Mouse (Mus musculus) layer of hippocampus, adult 8-10 months (tissue): Measurements from ENCODE around the gene Prr19. TPM values are rescaled to one million over a fixed set of nuclear protein-coding genes. Genes with fewer than 3 reads are reported as not detected.
"Not testable (repeated sequence)": the region's sequence is repeated elsewhere in the genome, so short reads cannot be mapped to it uniquely, and the experiment has no call there.

ENCODE experiments used
- DNase-seq, 2 experiments: peaks; one replicate each; pipeline ENCODE4 v3.0.0; 2022; ENCODE audit warnings: low spot score in 2 of 2
- total RNA-seq, 4 experiments: library from RNA; stranded (reverse); gene quantifications; 2 replicates each; pipeline ENCODE4 v1.2.4; 2022

The Prr19 gene
- total RNA-seq, 4 experiments from 2014 or later = 0.25 TPM; not detected in 3

DNA sequence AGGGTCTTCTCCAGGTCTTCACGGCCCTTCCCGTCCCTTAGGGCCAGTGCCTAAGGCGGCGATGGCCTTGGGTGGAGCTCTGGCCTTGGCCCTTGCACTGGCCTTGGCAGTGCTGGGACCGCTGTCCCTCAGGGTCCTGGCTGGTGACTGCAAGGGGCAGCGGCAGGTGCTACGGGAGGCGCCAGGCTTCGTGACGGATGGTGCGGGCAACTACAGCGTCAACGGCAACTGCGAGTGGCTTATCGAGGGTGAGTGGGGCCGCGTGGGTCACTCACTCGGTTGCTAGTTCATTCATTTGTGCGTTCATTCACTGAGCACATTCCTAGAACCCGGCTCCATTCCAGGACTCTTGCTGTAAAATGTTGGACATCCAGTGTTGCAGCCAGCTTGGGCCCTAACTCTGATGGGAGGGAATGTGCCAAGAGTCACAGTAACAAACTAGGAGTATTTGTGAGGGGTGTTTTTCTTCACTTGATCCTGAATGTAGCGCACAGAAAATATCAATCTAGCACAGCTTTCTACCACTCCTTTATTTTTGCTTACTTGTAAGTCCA, 16.3 kb downstream of the Prr19 start:
- no peak for DNase-seq

GRCm38 (mm10) chr7:25322058-25322484, 20.9 kb downstream of the Prr19 start:
- no peak for DNase-seq

- DNase-seq = no peak
Observed at GRCm38 (mm10) chr7:25323219-25323618, 22.0 kb downstream of the Prr19 start.

DNA sequence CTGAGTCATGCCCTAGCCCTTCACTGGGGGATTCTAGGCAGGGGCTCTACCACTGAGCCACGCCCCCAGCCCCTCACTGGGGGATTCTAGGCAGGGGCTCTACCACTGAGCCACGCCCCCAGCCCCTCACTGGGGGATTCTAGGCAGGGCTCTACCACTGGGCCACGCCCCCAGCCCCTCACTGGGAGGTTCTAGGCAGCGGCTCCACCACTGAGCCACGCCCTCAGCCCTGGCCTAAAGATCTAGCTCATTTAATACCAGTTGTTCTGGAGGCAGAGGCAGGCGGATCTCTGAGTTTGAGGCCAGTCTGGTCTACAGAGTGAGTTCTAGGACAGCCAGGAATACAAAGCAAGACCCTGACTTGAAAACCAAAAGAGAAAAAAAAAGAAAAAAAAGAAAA, 24.2 kb downstream of the Prr19 start:
- not testable (repeated sequence) for DNase-seq

DNA sequence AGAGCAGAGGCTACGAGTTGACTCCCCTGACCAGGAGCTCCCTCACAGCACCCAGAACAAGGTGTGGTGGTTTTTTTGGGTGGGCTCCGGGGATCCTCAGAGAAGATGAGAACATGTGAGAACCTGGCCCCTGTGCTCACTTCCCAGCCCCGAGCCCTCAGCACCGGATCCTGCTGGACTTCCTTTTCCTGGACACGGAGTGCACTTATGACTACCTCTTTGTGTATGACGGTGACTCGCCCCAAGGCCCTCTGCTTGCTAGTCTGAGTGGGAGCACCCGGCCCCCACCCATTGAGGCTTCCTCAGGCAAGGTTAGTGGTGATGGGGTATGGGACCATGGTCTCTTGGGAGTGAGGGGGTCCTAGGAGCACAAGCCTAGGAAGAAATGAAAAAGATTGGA, 25.0 kb downstream of the Prr19 start:
- no peak for DNase-seq

DNA sequence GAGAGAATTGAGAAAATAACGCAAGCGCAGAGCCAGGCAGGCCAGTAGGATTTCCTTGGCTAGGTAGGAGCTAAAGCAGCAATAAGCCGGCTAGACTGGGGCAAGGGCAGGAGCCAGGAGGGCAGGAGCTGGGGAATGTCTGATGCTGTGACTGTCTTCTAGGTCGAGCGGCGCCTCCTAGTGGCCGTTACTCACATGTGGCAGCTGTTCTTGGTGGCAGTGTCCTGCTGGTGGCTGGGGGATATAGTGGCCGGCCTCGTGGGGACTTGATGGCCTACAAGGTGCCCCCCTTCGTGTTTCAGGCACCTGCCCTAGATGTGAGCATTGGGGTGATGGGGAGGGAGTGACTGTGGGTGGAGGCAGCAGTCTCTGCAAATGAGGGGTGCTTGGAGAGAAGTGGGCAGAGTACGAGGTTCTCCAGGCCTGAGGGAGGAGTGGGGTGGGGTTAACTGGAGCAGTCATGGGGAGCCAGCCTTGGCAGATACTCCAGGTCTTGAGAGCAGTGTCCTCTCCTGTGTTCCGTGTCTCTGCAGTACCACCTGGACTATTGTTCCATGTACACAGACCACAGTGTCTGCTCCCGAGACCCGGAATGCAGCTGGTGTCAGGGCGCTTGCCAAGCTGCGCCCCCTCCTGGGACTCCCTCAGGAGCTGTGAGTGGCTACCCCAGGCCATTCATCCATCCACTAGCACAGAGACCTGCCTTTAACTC, 32.5 kb downstream of the Prr19 start:
- peak in 1 of 2 experiments; percentile 69 for DNase-seq

GRCm38 (mm10) chr7:25334472-25334871, 33.3 kb downstream of the Prr19 start:
- DNase-seq = no peak

DNA sequence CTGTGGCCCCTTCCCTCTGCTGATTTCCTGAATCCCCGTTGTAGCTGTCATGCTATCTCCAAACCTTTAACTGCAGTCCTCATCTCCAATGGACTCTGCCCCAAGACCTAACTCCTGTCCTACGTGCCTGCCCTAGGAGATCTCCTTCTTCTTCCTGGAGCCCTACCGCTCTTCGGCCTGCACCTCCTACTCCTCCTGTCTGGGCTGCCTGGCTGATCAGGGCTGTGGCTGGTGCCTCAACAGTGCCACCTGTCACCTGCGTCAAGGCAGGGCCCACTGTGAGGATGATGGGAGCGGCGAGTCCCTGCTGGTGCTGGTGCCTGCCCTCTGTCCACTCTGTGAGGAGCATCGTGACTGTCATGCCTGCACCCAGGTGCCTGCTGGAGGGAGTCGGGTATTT, 38.1 kb downstream of the Prr19 start:
- DNase-seq = no peak

DNA sequence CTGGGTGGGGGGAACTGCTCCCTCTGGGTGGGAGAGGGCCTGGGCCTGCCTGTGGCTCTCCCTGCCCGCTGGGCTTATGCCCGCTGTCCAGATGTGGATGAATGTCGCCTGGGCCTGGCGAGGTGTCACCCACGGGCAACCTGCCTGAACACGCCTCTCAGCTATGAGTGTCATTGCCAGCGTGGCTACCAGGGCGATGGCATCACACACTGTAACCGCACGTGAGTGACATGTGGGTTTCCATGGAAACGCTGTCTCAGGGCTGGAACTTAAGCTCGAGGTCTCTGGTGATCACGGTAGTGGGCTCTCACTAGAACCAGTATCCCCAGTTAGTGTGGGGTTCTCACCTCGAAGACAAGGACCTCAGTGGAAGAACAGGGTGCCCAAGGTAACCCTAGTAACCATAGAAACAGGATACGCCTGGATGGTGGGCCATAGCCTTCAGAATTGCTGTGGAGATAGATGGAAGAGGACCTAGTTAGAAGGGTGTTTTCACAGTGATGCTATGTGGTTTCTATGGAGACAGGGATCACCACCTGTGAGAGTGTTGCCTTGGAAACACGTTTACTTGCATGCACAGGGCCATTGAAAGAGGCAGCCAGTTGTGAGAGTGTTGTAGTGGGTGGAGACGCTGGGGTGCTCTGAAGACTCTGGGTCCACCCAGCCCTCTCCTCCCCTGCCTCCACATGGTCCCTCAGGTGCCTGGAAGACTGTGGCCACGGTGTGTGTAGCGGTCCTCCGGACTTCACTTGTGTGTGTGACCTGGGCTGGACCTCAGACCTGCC, 40.0 kb downstream of the Prr19 start:
- no peak for DNase-seq

GRCm38 (mm10) chr7:25348861-25349260, 47.6 kb downstream of the Prr19 start:
- DNase-seq = no peak

Other genes with a start within 250 kb of the Prr19 start
- 100 to 1,000 TPM; 206 to 235 (median 220) TPM for gene Grik5, start 229.1 kb upstream of the Prr19 start, total RNA-seq
- 10 to 100 TPM; 28.0 to 31.0 (median 29.6) TPM for gene Zfp574, start 228.8 kb upstream of the Prr19 start, total RNA-seq
- 10 to 100 TPM in 3 of 4 experiments, 1 to 10 TPM in 1; 8.9 to 14.3 (median 11.7) TPM for gene Pou2f2, start 121.7 kb upstream of the Prr19 start, total RNA-seq
- 10 to 100 TPM; 22.0 to 28.9 (median 26.5) TPM for gene Dedd2, start 80.8 kb upstream of the Prr19 start, total RNA-seq
- gene Zfp526, start 80.0 kb upstream of the Prr19 start, total RNA-seq = 10 to 100 TPM; 11.2 to 12.5 (median 11.7) TPM
- 100 to 1,000 TPM; 198 to 216 (median 204) TPM for gene Gsk3a, start 63.6 kb upstream of the Prr19 start, total RNA-seq
- gene Erf, start 50.6 kb upstream of the Prr19 start, total RNA-seq = 10 to 100 TPM; 39.0 to 61.0 (median 49.4) TPM
- gene Cic, start 33.7 kb upstream of the Prr19 start, total RNA-seq = 100 to 1,000 TPM; 196 to 252 (median 228) TPM
- 10 to 100 TPM; 25.2 to 28.9 (median 27.9) TPM for gene Pafah1b3, start 3.4 kb upstream of the Prr19 start, total RNA-seq
- gene Tmem145, start 4.7 kb downstream of the Prr19 start, total RNA-seq = 10 to 100 TPM; 28.7 to 36.7 (median 33.4) TPM
- 100 to 1,000 TPM in 2 of 4 experiments, 10 to 100 TPM in 2; 90.3 to 107 (median 97.0) TPM for gene Megf8, start 15.8 kb downstream of the Prr19 start, total RNA-seq
- under 1 TPM in 1 of 4 experiments, not detected in 3; 0.73 TPM for gene Cnfn, start 68.3 kb downstream of the Prr19 start, total RNA-seq
- gene Lipe, start 97.3 kb downstream of the Prr19 start, total RNA-seq = 10 to 100 TPM in 1 of 4 experiments, 1 to 10 TPM in 3; 7.1 to 10.3 (median 9.0) TPM
- gene Cxcl17, start 111.5 kb downstream of the Prr19 start, total RNA-seq = not detected
- 1 to 10 TPM; 2.3 to 5.1 (median 2.8) TPM for gene Ceacam1, start 176.2 kb downstream of the Prr19 start, total RNA-seq
- gene Ceacam2, start 238.4 kb downstream of the Prr19 start, total RNA-seq = 1 to 10 TPM in 1 of 4 experiments, under 1 TPM in 3; 0.27 to 1.1 (median 0.37) TPM